Mouse (Mus musculus) adrenal gland, adult 8-10 months (tissue): ENCODE results near the gene Msrb2. TPM values are rescaled to one million over a fixed set of nuclear protein-coding genes. Genes with fewer than 3 reads are reported as not detected.

Experiments used
- DNase-seq: peaks from one replicate; pipeline ENCODE4 v3.0.0; 2022
- total RNA-seq, 4 experiments: library from RNA; stranded (reverse); gene quantifications; 2 replicates each; pipeline ENCODE4 v1.2.4; 2022

The Msrb2 gene
- total RNA-seq, 4 experiments from 2014 or later, result 29.5 to 33.6 (median 30.5) TPM

DNA sequence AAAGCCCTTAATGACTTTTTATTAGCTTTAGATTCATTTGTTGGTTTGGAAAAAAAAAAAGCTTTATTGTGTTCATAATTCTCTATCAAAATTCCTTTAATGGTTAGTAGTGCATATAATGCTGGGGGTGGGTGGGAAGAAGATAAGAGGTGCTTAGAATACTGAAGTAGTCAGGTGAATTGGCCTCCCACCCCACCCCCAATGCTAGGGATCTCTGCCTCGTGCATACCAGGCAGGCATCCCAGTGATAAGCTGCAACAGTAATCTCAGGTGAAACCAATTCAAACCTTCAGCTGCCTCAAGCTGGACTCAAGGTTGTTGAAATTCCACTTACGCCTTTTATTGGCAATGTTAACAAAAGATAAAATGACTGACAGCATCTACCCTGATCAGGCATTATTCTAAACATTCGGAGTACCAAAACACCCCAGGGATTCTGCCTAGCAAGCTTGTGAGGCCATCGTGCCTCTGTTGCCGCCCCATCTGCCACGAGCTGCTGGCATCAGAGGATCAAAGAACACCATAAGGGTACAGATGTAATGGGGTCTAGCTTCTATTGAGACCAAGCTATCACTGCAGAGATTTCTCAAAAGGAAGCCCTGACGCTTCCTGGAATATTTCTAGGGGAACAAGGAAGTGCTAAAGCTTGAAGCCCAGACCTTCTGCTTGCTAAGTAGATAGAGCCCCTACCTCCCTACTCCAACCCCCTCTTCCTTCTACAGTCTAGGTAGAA is 19.3 kb downstream of the Msrb2 start:
- no peak for DNase-seq

DNA sequence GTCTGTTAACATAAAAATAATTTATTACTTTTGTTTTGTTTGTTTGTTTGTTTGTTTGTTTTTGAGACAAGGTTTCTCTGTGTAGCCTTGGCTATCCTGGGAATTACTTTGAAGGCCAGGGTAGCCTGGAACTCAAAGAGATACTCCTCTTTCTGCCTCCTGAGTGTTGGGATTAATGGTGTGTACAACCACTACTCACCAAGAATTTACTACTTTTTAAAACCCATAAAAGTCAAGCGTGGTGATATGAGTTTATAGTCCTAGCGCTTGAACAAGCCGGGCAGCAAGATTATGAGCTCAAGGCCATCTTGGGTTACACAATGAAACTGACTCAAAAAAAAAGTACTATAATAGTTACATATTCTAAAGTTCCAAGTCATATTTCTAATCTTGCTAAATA is 20.4 kb downstream of the Msrb2 start:
- no peak for DNase-seq

DNA sequence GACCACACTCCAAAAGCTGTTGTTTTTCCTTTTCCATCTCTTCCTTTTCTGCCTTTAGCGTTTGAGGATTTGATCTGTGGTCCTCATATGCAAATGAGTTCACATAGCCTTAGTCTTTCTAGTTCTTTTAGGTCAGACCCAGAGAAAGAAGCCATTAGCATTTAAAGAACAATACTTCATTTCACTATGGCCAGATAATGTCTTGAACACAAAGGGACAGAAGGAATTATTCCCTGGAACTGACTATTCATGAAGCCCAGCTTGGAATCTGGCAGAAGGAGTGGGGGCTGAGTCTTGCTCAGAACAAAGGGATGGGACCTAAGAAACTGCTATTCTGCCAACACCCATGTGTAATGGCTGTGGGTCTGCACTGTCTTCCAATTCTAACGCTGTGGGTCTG is 21.6 kb downstream of the Msrb2 start:
- no peak for DNase-seq

DNA sequence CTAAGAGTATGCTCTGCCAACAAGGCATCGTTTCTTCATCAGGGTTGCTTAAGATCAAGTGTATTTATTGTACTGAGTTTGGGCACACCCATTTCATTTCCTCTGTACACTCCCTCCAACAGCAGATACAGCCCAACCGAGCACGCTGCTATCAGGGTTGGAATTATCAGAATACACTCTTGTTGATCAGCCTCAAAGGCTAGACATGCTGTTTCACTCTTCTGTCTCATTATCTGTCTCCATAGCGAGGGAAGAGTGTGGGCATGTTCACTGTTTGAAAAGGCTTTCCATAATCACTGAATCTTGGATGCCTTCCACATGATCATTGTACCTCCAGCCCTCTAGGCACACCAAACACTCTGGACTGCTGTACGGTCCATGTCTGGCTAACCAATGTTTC is 34.2 kb downstream of the Msrb2 start:
- no peak for DNase-seq

DNA sequence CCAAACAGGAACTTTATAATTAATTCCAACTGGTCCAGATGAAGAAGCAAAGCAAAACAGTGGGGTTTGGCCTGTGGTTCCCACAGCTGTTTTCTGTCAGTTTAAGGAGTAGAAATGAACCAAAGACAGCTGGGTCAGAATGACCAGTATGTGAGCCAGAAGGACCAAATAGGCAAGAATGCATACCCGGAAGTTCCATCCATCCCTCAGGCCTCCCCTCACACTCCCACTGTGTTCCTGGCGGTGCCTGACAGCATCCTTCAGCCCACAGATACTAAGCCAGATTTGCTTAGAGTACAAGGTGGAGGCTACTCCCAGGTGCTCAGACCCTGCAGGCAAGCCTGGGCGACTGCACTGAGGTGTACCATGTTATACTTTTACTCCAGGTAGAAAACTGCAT is 35.3 kb downstream of the Msrb2 start:
- no peak for DNase-seq

DNA sequence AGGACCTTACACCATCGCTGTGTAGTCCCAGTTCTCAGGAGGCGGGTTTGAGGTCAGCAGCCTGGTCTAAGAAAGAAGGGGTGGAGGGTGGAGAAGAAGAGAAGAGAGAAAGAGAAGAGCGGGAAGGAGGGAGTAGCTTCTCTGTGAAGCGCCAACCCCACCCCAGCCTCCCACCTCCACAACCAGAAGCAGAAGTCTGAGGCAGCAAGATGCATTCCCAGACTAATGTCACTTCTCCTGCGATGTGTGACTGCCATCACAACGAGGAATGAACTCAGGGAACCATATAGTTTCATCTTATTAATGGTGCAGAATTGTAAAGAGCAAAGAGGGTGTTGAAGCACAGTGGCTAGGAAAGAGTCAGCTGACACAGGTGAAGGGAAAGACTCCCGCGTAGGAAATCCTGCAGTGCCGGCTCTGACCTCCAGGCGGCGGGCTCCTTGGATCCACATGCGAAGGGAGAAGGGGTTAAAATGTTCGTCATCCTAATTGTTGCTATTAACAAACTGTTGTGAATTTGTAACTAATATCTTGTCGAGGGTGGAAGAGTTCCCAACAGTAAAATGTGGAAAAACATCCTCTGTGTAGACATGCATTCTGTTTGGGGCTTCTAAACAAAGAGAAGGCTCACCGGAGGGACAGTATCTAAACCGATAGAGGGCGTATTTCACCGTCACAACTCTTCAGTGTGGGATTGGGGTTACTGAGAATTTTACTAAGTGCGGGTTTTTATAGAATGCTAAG is 43.2 kb downstream of the Msrb2 start:
- peak; percentile 11 for DNase-seq

DNA sequence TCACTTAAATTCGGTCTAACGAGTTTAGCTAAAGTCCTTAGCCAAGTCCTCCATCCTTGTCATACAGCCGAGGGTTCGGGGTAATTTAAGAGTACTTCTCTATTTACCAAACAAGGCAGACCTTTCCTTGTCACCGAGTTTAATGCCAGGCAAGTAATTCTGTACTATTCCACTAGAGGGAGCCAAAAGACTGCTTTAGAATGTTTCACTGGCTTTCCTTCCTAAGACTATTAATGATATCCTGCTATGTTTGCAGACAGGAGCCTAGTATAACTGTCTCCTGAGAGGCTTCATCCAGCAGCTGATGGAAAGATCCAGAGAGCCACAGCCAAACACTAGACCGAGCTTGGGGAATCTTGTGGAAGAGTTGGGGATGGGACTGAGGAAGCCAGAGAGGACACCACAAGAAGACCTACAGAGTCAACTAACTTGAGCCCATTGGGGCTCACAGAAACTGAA is 43.9 kb downstream of the Msrb2 start:
- DNase-seq, result no peak

DNA sequence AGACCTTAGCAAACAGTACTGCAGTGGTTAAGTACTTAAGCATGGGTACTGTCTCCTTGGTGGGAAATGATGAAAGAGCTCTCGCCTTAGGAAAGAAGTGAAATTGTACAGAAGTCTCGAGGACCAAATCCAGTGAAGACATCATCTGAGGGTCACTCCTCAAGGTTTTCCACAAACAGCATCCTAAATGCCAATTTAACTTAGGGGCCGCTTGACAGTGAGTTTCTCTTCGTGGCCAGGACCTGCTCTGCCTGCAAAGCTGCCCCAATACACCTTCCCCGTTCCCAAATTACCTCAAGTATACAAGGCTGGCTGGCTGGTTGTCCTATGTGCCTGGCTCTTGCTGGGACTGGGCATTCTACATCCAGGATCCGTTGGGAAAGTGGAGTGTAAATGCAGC is 44.8 kb downstream of the Msrb2 start:
- no peak for DNase-seq

DNA sequence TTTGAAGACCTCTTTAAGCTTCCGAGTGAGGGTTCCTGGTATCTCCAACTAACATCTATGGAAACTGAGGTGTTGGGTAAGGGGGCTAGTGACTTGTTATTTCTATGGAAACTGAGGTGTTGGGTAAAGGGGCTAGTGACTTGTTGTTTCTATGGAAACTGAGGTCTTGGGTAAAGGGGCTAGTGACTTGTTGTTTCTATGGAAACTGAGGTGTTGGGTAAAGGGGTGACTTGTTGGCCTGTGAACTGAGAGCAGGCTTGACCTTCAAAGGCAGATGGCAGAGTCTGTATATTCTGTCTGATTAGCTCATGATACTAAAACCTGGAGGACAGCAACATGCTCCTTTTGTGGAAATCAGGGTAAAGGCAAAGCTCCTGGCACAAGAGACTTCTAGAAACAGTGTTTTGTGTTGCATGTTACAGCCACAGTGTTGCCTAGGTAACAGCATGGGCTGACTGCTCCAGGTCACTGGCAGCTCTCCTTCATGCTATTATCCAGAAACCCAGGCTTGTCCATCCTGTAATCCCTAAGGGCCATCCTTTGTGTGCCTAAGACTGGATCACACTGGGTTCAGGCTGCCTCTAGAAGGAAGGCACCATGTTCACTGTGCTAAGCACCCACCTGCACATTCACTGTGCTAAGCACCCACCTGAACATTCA is 48.6 kb downstream of the Msrb2 start:
- DNase-seq, result no peak

DNA sequence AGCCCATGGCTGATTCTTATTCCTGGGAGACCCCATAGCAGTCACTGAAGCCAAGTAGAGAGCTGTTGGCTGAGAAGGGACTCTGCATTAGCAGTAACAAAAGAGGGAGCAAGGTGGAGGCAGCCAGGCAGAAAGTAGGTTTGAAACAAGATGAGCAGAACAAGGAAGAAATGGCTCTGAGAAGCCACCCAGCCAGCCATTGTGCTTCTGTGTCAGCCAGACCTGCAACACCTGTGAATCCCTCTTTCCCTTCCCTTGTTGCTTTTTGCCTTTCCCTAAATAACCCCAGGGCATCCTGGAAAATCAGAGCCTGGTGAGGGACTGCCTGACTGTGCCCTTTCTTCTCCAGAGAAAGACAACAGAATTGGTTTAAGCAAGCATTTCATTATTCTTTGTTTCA is 51.0 kb downstream of the Msrb2 start:
- DNase-seq, result no peak

DNA sequence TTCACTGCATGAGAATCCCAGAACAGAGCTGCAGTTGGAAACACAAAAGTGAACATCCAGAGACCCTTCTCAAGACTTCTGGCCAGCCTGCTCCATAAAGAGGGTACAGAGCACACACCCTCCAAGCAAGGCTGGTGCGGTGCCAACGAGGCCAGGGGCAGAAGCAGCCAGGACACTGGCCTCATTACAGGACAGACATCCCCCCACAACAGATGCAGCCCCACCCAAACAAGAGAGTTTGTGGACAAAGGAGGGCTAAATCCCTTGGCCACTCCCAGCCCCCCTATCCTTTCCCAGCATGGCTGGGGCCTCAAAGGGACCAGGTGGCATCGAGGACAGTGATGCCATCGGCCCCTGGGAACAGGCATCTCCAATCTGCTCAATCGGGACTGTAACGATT is 51.8 kb downstream of the Msrb2 start:
- no peak for DNase-seq

DNA sequence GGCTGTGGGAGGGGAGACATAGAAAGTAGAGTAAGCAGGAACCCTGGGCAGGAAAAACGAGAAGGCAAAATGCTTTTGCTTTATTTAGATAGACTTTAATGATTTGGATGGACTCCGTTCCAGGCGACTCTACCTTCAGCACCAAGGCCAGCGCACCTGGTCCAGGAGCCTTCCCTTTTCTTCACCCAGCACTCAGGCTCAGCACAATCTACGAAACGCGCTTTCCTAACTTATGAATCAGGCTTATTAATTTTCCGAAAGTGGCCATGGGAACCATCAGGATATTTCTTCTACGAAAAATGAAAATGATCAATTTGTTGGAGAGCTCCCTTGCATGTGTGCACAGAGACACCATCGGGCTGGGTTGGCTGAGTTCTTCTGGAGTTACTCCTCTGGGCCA is 57.8 kb downstream of the Msrb2 start:
- DNase-seq, result no peak

DNA sequence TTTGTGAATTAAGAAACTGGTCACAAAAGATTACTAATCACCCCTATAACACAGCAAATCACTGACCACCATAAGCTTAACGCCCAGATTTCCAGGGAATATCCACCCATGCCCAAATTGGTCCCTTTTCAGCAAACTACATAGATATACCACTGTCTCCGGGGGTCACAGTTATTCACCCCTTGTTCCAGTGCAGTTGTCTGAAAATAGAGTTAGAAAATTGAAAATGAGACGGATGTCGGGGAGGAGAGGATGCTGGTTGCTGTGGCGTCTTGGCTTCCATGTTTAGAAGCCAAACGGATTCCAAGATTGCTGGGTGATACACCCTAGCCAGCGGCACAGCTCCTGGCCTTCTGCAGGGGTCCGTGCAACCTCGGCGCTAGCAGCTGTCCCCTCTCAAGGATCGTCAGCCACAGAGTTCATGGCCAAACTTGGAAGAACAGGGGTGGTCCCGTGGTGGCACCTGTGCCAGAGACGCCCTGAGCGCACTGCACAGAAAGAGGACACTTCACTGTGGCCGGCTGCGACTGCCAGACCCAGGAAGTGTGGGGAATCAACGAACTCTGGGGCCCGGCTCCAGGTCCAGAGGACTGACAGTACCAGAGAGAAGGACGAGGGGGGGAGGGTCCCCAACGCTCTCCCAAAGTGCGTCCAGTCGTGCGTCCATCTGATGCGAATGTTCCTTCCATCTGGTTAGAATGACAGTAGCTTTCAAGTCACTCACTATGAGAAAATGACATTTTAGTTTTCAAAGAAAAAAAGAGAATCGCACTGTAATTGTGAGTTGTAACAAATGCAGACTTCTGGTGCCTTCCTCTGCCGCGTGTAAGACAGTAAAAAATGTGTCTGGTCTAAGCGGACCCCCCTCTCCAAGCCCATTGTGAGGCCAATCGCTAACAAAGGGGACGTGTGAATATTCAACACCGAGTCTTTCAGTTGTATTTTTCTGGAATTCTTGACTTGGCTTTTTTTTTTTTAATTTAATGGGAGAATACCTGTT is 58.8 kb downstream of the Msrb2 start:
- no peak for DNase-seq

DNA sequence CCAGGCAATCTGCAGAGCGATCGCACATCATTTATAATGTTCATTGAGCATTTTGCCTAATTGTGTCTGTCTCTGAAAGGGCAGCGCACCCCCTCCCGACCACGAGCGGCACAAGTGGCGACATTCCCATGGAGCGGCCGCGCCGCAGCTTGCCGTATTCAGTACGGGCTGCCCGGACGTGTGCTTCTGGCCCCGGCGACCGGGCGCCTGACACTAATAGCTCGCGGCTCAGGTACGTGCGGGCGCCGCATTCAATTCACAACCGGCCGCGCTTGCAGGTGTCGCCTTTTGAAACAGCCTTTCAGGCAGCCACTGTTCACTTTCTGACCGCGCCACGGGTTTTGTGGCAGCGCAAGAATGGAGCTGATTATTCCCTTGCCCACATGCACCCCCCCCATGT is 59.5 kb downstream of the Msrb2 start:
- DNase-seq, result no peak

DNA sequence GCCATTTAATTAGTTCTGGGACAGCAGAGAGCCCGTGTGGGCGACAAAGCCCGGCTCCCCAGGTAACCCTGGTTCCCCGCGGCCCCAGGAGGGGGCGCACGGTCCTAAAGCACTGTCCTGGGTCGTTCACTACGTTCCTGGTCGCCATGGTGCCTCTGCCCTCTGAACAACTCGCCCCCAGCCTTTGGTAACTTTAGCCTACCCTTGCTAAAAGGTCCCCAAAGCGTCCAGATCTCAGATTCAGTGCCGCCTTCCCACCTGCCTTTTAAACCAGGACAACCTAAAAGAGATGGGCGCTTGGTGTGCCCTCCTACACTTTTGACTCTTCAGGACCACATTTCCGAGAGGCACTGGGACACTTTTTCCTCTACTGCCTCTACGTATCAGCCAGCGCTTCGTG is 59.9 kb downstream of the Msrb2 start:
- no peak for DNase-seq

DNA sequence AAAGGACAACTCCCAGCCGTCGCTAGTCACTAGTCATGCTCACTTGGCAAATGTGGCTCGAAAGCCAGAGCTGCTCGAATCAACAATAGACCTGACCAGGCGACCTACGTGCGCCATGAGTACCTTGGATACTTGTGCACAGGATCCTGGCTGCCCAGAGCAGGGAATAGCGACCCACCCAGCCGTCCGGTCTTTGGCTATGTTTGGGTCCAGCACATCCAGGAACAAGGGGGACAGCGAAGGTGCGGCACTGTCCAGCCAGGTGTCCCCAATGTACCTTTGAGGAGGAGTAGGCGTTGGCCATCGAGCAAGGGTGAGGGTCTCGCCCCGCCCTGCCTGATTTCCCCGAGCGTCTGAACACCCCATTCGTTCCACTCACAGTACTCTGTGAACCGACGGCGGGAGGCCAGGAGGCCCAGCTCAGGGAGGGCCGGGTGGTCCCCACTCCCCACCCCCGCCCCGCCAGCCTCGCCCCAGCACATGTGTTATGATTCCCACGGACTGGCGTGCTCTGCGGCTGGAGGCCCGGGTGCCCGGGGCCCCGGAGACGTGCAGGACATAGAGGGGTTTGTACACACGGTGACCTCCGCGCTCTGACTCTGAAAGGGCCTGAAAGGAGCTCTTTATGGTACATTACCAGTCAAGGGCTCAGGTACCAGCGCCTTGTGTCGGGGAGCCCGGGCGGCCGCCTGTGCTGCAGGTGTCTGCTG is 60.5 kb downstream of the Msrb2 start:
- no peak for DNase-seq

DNA sequence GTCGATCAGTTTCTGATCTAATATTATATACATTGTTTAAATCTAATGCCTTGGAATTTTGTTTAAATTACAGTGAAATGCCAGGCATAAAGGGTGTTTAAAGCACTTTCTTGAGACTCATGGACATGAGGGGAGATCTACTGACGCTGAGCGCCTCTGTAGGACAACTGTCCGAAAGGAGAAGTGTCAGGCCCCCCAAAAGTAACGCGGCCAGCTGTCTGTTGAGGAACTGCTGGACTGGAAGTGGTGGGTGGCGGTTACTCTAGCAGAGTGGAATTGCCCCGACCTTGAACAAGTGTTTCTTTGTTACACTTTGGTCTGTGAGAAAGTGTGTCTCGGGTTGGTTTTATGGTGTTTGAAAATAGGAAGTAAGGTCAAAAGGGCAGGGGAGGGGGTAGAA is 73.1 kb downstream of the Msrb2 start:
- DNase-seq, result no peak
